Mouse (Mus musculus): Measurements from ENCODE around the gene Mthfd1l. TPM values are rescaled to one million over a fixed set of nuclear protein-coding genes. Genes with fewer than 3 reads are reported as not detected.

The Mthfd1l gene
- total RNA-seq, 2 experiments from 2014 or later, result 8.6 to 9.6 TPM

- Histone ChIP-seq H3K4me3 (no peak overlapping the region), H3K27ac (no peak overlapping the region)
- no peak for TF ChIP-seq CTCF (IDR thresholded peaks at IDR 0.05)
- no peak for DNase-seq (ENCODE audit: extremely low spot score in 1 of 2, low spot score in 2 of 2)
- intact Hi-C loops (cut with DNase I), result no loop called here
These were observed 166.6 kb downstream of the Mthfd1l start for GRCm38 (mm10) chr10:4139531-4139930.

- no peak for DNase-seq (ENCODE audit: extremely low spot score in 1 of 2, low spot score in 2 of 2)
- TF ChIP-seq CTCF (IDR thresholded peaks at IDR 0.05), result no peak
- H3K27ac ChIP-seq, result no peak overlapping the region
- H3K4me3 ChIP-seq, result no peak overlapping the region
- intact Hi-C loops (cut with DNase I), result no loop called here
These were observed 168.8 kb downstream of the Mthfd1l start for GRCm38 (mm10) chr10:4141689-4142088.

DNA sequence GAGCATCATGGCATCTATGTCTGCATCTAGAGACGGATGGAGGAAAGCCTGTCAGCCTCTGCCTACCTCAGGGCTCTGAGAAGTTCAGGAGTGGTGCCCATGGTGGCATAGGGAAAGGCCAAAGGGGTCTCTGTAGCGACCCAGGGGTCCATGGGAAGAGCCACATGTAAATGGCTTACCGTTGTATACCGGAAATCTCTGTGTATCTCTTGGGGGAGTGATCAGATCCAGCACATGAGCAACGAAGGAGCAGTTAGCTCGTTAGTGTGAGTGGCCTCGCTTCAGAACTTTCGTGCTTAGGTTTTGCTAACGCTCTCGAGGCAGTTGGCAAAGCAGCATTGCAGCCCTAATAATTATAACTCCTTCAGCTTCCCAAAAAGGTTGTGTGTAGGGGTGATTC, 169.9 kb downstream of the Mthfd1l start:
- no peak for DNase-seq (ENCODE audit: extremely low spot score in 1 of 2, low spot score in 2 of 2)
- no peak for TF ChIP-seq CTCF (IDR thresholded peaks at IDR 0.05)
- Histone ChIP-seq H3K4me3 (no peak overlapping the region), H3K27ac (no peak overlapping the region)
- intact Hi-C loops (cut with DNase I), result no loop called here

DNA sequence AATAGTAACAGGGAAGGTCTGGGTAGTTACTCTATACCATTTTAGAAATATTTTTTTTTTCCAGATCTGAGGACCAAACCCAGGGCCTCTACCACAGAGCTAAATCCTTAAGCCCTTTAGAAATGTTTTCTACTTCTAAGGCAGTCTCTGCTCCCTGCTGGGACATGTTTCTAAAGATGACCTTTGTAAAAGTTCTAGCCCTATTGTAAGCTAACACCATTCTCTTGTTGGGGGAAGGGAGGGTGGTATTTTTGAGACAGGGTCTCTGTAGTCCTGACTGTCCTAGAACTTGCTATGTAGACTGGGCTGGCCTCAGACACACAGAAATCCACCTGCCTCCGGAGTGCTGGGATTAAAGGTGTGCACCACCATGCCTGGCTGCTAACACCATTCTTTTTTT, 170.5 kb downstream of the Mthfd1l start:
- intact Hi-C loops (cut with DNase I), result no loop called here

DNA sequence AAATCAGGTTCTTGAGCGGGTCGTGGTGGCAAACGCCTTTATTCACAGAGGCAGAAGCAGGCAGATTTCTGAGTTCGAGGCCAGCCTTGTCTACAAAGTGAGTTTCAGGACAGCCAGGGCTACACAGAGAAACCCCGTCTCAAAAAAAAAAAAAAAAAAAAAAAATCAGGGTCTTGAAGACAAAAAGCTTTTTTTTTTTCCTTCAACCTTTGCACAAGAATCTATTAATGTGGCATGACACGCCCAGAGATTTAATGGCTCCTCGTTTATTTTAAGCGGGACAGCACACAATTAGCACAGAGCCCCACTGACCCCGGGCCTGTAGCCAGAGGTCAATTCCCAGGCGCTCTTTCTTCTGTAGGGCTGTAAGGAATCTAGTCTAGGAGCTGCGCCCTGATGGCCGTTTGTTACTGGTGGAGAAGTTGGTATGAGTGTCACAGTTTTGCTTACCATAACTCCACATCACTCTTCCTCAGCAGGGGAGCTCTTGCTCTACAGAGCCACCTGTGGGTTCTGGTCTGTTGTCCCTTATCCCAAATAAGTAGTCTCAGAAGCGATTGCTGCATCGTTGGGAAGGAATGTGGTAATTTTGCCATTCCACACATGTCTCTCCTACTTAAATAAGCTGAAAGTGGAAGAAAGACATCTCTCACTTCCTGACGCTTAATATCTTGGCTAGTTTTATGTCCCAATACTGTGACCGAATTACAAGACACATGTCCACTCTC, 172.3 kb downstream of the Mthfd1l start:
- no peak overlapping the region for H3K4me3 ChIP-seq
- TF ChIP-seq CTCF (IDR thresholded peaks at IDR 0.05), result no peak
- no peak overlapping the region for H3K27ac ChIP-seq
- no peak for DNase-seq (ENCODE audit: extremely low spot score in 1 of 2, low spot score in 2 of 2)
- intact Hi-C loops (cut with DNase I), result no loop called here

More for the DNA sequence above, 170.5 kb downstream of the Mthfd1l start:
- Histone ChIP-seq H3K4me3 (no peak overlapping the region), H3K27ac (no peak overlapping the region)
- TF ChIP-seq CTCF (IDR thresholded peaks at IDR 0.05), result no peak
- no peak for DNase-seq (ENCODE audit: extremely low spot score in 1 of 2, low spot score in 2 of 2)

- intact Hi-C loops (cut with DNase I), result no loop called here
- H3K27ac ChIP-seq, result no peak overlapping the region
- H3K4me3 ChIP-seq, result no peak overlapping the region
- DNase-seq (ENCODE audit: extremely low spot score in 1 of 2, low spot score in 2 of 2), result no peak
- TF ChIP-seq CTCF (IDR thresholded peaks at IDR 0.05), result no peak
These were observed 174.0 kb downstream of the Mthfd1l start for GRCm38 (mm10) chr10:4146947-4147346.

DNA sequence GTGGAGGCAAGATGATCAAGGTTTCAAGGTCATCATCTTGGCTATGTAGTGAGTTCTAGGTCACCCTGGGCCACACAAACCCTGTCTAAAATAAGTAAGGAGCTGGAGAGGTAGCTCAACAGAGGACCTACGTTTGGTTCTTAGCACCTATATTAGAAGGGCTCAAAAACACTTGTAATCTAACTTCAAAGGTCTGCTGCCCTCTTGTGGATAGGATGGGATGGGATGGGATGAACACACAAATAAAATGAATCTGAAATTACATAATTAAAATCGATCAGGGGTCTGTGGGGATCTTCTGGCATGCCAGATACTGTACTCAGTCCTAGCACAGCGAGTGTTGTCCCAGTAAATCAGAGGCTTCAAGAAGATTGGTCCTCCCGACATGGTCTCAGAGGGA, 178.2 kb downstream of the Mthfd1l start:
- Histone ChIP-seq H3K4me3 (no peak overlapping the region), H3K27ac (no peak overlapping the region)
- TF ChIP-seq CTCF (IDR thresholded peaks at IDR 0.05), result peak; percentile 17
- intact Hi-C loops (cut with DNase I), result loop anchor here (5.0 kb wide), 1 partner anchor 109 kb away; no protein-coding TSS in a partner anchor
- DNase-seq (ENCODE audit: extremely low spot score in 1 of 2, low spot score in 2 of 2), result no peak

DNA sequence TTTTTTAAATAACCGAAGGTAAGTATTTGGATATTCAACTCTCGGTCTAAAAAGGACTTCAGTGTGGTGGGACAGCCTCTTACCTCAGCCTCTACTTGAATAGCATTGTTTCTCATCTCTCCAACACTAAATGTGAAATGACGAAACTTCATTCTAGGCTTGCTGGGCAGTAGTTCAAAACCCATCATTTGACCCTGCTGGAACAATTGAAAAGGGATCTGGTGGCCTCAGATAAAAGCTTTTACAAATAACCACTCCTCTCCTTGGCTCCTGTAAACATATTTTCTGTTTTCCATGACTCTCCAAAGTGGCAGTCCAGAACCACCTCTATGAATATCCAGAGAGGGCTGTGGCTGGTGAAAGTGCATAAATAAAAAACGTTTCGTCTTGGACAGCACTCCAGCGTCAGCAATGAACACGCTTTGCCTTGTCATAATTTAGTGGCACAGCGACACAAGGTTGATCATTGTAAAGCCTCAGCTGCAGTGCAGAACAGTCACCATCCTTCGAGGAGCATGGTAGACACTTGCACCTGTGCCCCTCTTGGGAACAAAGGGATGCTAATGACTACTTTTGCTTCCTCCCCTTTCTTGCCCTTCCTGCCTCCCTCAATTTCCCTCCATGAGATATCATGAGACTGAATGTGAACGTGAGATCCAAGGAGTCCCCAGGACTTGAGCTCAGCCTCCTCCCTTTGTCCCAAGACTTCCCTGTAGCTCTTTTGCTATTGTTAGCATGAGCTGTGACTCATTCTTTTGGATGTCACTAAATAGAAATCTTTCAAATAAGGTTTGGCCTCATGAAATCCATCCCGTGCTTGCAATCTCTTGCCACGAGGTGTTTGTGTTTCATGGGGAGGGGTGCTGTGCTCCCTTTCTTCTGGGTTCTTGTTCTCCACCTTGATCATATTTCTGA, 179.2 kb downstream of the Mthfd1l start:
- Histone ChIP-seq H3K4me3 (no peak overlapping the region), H3K27ac (no peak overlapping the region)
- no peak for TF ChIP-seq CTCF (IDR thresholded peaks at IDR 0.05)
- DNase-seq (ENCODE audit: extremely low spot score in 1 of 2, low spot score in 2 of 2), result no peak
- intact Hi-C loops (cut with DNase I), result loop anchor here (5.0 kb wide), 1 partner anchor 110 kb away; no protein-coding TSS in a partner anchor

DNA sequence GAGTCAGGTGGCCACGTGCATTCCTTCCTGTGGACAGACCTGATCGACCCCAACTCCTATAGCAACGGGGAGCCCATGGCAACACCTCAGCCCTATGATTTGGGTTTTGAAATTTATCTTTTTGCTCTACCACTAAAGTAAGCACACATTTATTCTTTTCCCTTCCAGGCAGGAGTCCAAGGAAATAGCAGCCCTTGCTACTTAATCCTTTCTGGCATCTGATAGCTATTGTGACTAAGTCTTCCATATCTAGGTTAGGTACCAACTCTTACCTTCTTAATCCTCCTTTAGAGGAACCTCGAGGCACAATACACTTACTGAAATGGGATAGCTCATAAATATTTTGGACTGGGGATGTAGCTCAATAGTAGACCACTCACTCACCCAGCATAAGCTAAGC, 180.1 kb downstream of the Mthfd1l start:
- intact Hi-C loops (cut with DNase I), result loop anchor here (5.0 kb wide), 1 partner anchor 111 kb away; no protein-coding TSS in a partner anchor
- no peak for TF ChIP-seq CTCF (IDR thresholded peaks at IDR 0.05)
- Histone ChIP-seq H3K27ac (no peak overlapping the region), H3K4me3 (no peak overlapping the region)
- DNase-seq (ENCODE audit: extremely low spot score in 1 of 2, low spot score in 2 of 2), result no peak

DNA sequence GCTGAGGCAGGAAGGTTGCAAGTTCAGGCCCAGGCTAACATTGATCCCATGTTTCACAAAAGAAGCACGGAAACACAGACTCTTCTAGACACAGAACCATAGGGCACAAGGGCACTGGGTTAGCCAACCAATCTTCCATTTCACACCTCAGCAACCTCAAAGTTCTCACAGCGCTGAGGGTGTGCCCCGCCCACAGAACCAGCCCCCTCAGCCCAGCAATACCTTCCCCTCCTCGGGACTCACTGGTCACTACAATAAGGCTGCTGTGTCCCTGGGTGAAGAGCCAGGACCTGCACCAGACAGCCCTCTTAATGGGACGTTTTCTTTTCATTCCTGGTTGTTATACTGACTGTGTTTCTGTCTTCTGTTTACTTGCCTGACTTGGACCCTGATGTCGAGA, 181.1 kb downstream of the Mthfd1l start:
- H3K4me3 ChIP-seq, result no peak overlapping the region
- no peak for DNase-seq (ENCODE audit: extremely low spot score in 1 of 2, low spot score in 2 of 2)
- no peak overlapping the region for H3K27ac ChIP-seq
- intact Hi-C loops (cut with DNase I), result loop anchor here (5.0 kb wide), 1 partner anchor 112 kb away; no protein-coding TSS in a partner anchor
- no peak for TF ChIP-seq CTCF (IDR thresholded peaks at IDR 0.05)

DNA sequence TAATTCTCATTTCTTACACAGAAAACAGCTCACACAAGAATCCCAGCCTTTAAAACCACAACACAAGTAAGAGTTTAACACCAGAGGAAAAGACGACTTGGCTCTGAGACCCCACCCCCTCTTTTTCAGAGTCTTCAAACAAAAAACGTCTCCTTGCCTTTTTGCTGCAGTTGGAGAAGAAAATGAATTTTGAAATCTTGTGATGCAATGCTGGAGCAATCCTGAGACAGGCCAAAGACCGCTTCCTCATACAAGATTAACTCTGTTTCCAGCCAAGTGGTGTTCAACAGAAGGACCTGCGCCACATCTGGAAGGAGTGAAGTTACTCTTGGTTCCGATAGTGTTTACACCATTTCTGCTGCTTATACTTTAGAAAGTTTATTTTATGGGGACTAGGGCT, 182.6 kb downstream of the Mthfd1l start:
- H3K27ac ChIP-seq, result no peak overlapping the region
- intact Hi-C loops (cut with DNase I), result no loop called here
- no peak for DNase-seq (ENCODE audit: extremely low spot score in 1 of 2, low spot score in 2 of 2)
- H3K4me3 ChIP-seq, result no peak overlapping the region
- no peak for TF ChIP-seq CTCF (IDR thresholded peaks at IDR 0.05)

DNA sequence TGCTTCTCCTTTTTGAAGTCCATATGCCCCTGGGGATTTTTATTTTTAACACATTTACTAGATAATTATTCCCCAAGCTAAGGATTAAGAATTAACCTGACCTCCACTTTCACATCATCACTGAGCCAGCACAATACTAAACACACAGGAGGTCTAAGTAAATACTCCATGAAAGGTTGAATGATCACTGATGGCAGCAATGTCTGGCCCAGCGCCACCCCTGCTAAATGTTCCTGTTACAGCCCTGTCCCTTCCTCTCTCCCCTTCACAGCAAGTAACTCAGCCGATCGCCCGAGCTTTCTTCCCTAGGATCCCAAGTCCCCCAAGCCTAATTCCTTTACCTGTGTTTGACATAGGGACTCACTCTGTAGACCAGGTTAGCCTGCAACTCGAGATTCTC, 185.6 kb downstream of the Mthfd1l start:
- DNase-seq (ENCODE audit: extremely low spot score in 1 of 2, low spot score in 2 of 2), result no peak
- intact Hi-C loops (cut with DNase I), result no loop called here
- TF ChIP-seq CTCF (IDR thresholded peaks at IDR 0.05), result no peak
- no peak overlapping the region for H3K4me3 ChIP-seq
- H3K27ac ChIP-seq, result no peak overlapping the region

Data from left cerebral cortex, adult 2 months (tissue).